Mouse (Mus musculus): ENCODE measurements around the gene Ier3. TPM values are rescaled to one million over a fixed set of nuclear protein-coding genes. Genes with fewer than 3 reads are reported as not detected.

The Ier3 gene
- polyA plus RNA-seq, 1 experiment from 2014 or later: 20.7 TPM

GRCm38 (mm10) chr17:35817226-35817625 is 4.3 kb upstream of the Ier3 start:
- Histone ChIP-seq H3K36me3 (ENCODE audit: inconsistent target) (no peaks in the 10 kb centered on the region), H3K4me3 (ENCODE audit: inconsistent target) (no peak overlapping the region), H3K79me2 (ENCODE audit: inconsistent target) (peaks cover 8% of the 10 kb centered on the region), H3K27ac (no peak overlapping the region)
- 93% methylated on average over 10 of the region's 10 CpGs for WGBS (ENCODE audit: missing documents)

GRCm38 (mm10) chr17:35820111-35820510 is 1.4 kb upstream of the Ier3 start:
- 92% methylated on average over 4 of the region's 5 CpGs for WGBS (ENCODE audit: missing documents)

GRCm38 (mm10) chr17:35822564-35822963 is 1.1 kb downstream of the Ier3 start:
- Histone ChIP-seq H3K36me3 (ENCODE audit: inconsistent target) (peaks cover 27% of the 10 kb centered on the region), H3K4me3 (ENCODE audit: inconsistent target) (peak overlapping the region; percentile 94), H3K79me2 (ENCODE audit: inconsistent target) (peaks cover 13% of the 10 kb centered on the region), H3K27ac (peak overlapping the region; percentile 84)
- 1% methylated on average over 11 of the region's 11 CpGs for WGBS (ENCODE audit: missing documents)

More at GRCm38 (mm10) chr17:35820111-35820510, 1.4 kb upstream of the Ier3 start:
- Histone ChIP-seq H3K4me3 (ENCODE audit: inconsistent target) (no peak overlapping the region), H3K27ac (no peak overlapping the region), H3K79me2 (ENCODE audit: inconsistent target) (peaks cover 13% of the 10 kb centered on the region), H3K36me3 (ENCODE audit: inconsistent target) (peaks cover 3% of the 10 kb centered on the region; the same call in 1 of the 2 replicates)

GRCm38 (mm10) chr17:35822964-35823937 is 1.8 kb downstream of the Ier3 start, which contains the start of gene Flot1:
Flot1 (plus strand) TSS chr17:35823230.
- Histone ChIP-seq H3K27ac (peak within 1 kb of the TSS; percentile 84), H3K4me3 (ENCODE audit: inconsistent target) (peak within 1 kb of the TSS; percentile 94), H3K79me2 (ENCODE audit: inconsistent target) (peaks cover 13% of the 10 kb centered on the region), H3K36me3 (ENCODE audit: inconsistent target) (peaks cover 29% of the 10 kb centered on the region)
- 3% methylated on average over 40 of the region's 47 CpGs for WGBS (ENCODE audit: missing documents)

GRCm38 (mm10) chr17:35824402-35824801 is 2.9 kb downstream of the Ier3 start:
- H3K4me3 ChIP-seq (ENCODE audit: inconsistent target): no peak overlapping the region
- peaks cover 13% of the 10 kb centered on the region for H3K79me2 ChIP-seq (ENCODE audit: inconsistent target)
- 84% methylated on average over 7 of the region's 7 CpGs for WGBS (ENCODE audit: missing documents)
- H3K36me3 ChIP-seq (ENCODE audit: inconsistent target): peaks cover 29% of the 10 kb centered on the region
- no peak overlapping the region for H3K27ac ChIP-seq

GRCm38 (mm10) chr17:35825109-35825850 is 3.8 kb downstream of the Ier3 start:
- Histone ChIP-seq H3K27ac (no peak overlapping the region), H3K79me2 (ENCODE audit: inconsistent target) (peaks cover 13% of the 10 kb centered on the region), H3K36me3 (ENCODE audit: inconsistent target) (peaks cover 29% of the 10 kb centered on the region), H3K4me3 (ENCODE audit: inconsistent target) (no peak overlapping the region)
- 98% methylated on average over 5 of the region's 13 CpGs for WGBS (ENCODE audit: missing documents)

- Histone ChIP-seq H3K4me3 (ENCODE audit: inconsistent target) (no peak overlapping the region), H3K79me2 (ENCODE audit: inconsistent target) (peaks cover 17% of the 10 kb centered on the region), H3K27ac (no peak overlapping the region), H3K36me3 (ENCODE audit: inconsistent target) (peaks cover 59% of the 10 kb centered on the region)
- 11% methylated on average over 20 of the region's 21 CpGs for WGBS (ENCODE audit: missing documents)
These were observed 8.3 kb downstream of the Ier3 start for GRCm38 (mm10) chr17:35829737-35830136.

- H3K27ac ChIP-seq: no peak overlapping the region
- peaks cover 45% of the 10 kb centered on the region for H3K79me2 ChIP-seq (ENCODE audit: inconsistent target)
- H3K4me3 ChIP-seq (ENCODE audit: inconsistent target): no peak overlapping the region
- 90% methylated on average over 8 of the region's 8 CpGs for WGBS (ENCODE audit: missing documents)
- H3K36me3 ChIP-seq (ENCODE audit: inconsistent target): peaks cover 44% of the 10 kb centered on the region
These were observed 11.1 kb downstream of the Ier3 start for GRCm38 (mm10) chr17:35832400-35833238.

GRCm38 (mm10) chr17:35833239-35833751 is 11.8 kb downstream of the Ier3 start:
- Histone ChIP-seq H3K79me2 (ENCODE audit: inconsistent target) (peaks cover 49% of the 10 kb centered on the region), H3K36me3 (ENCODE audit: inconsistent target) (peaks cover 43% of the 10 kb centered on the region), H3K27ac (no peak overlapping the region), H3K4me3 (ENCODE audit: inconsistent target) (no peak overlapping the region)
- 42% methylated on average over 5 of the region's 5 CpGs for WGBS (ENCODE audit: missing documents)

GRCm38 (mm10) chr17:35833894-35834293 is 12.4 kb downstream of the Ier3 start:
- H3K4me3 ChIP-seq (ENCODE audit: inconsistent target): no peak overlapping the region

GRCm38 (mm10) chr17:35834696-35835422 is 13.4 kb downstream of the Ier3 start:
- Histone ChIP-seq H3K79me2 (ENCODE audit: inconsistent target) (peaks cover 49% of the 10 kb centered on the region), H3K36me3 (ENCODE audit: inconsistent target) (peaks cover 43% of the 10 kb centered on the region), H3K4me3 (ENCODE audit: inconsistent target) (no peak overlapping the region), H3K27ac (no peak overlapping the region)
- 64% methylated on average over 26 of the region's 26 CpGs for WGBS (ENCODE audit: missing documents)

More at GRCm38 (mm10) chr17:35833894-35834293, 12.4 kb downstream of the Ier3 start:
- WGBS (ENCODE audit: missing documents): 68% methylated on average over 4 of the region's 5 CpGs
- H3K36me3 ChIP-seq (ENCODE audit: inconsistent target): peaks cover 43% of the 10 kb centered on the region
- H3K27ac ChIP-seq: no peak overlapping the region
- H3K79me2 ChIP-seq (ENCODE audit: inconsistent target): peaks cover 49% of the 10 kb centered on the region

- Histone ChIP-seq H3K27ac (no peak overlapping the region), H3K36me3 (ENCODE audit: inconsistent target) (peaks cover 43% of the 10 kb centered on the region), H3K79me2 (ENCODE audit: inconsistent target) (peaks cover 49% of the 10 kb centered on the region), H3K4me3 (ENCODE audit: inconsistent target) (peak overlapping the region; percentile 98; the same call in 1 of the 2 replicates)
- 84% methylated on average over 24 of the region's 26 CpGs for WGBS (ENCODE audit: missing documents)
These were observed 14.1 kb downstream of the Ier3 start for GRCm38 (mm10) chr17:35835424-35836140.

All from macrophage (primary cell).